Mouse (Mus musculus) cerebellum, postnatal 4 days (tissue): ENCODE data around the gene Wdr5.

Experiments used
- DNase-seq, 2 experiments: peaks; one replicate each; pipeline ENCODE4 v3.0.0; 2022; ENCODE audit warnings: low spot score in 2 of 2, mixed read lengths in 1 of 2

Gene Wdr5

GRCm38 (mm10) chr2:27514639-27515328, at the start of gene Wdr5:
Wdr5 (plus strand) TSS chr2:27515157.
- peak; percentile 98 to 100 for DNase-seq

- no peak for DNase-seq
Measured at GRCm38 (mm10) chr2:27469292-27469990, 45.5 kb upstream of the Wdr5 start.

GRCm38 (mm10) chr2:27469991-27470355, 45.0 kb upstream of the Wdr5 start:
- DNase-seq: no peak

- DNase-seq: no peak
Measured at GRCm38 (mm10) chr2:27470535-27470934, 44.4 kb upstream of the Wdr5 start.

GRCm38 (mm10) chr2:27471170-27471584, 43.8 kb upstream of the Wdr5 start:
- DNase-seq: no peak

GRCm38 (mm10) chr2:27473061-27473765, 41.7 kb upstream of the Wdr5 start:
- DNase-seq: no peak

- no peak for DNase-seq
Measured at GRCm38 (mm10) chr2:27473911-27474310, 41.0 kb upstream of the Wdr5 start.

GRCm38 (mm10) chr2:27474621-27475484, 40.1 kb upstream of the Wdr5 start:
- no peak for DNase-seq

GRCm38 (mm10) chr2:27475495-27476302, 39.3 kb upstream of the Wdr5 start:
- DNase-seq: peak; percentile 81 to 91

- DNase-seq: peak in 1 of 2 experiments; percentile 42
Measured at GRCm38 (mm10) chr2:27476303-27477192, 38.4 kb upstream of the Wdr5 start.

- DNase-seq: no peak
Measured at GRCm38 (mm10) chr2:27479821-27480220, 35.1 kb upstream of the Wdr5 start.

- no peak for DNase-seq
Measured at GRCm38 (mm10) chr2:27480367-27480766, 34.6 kb upstream of the Wdr5 start.

GRCm38 (mm10) chr2:27482265-27482861, 32.6 kb upstream of the Wdr5 start:
- no peak for DNase-seq

GRCm38 (mm10) chr2:27486725-27487124, 28.2 kb upstream of the Wdr5 start:
- DNase-seq: no peak

- DNase-seq: no peak
Measured at GRCm38 (mm10) chr2:27487336-27488049, 27.5 kb upstream of the Wdr5 start.

- no peak for DNase-seq
Measured at GRCm38 (mm10) chr2:27488362-27488761, 26.6 kb upstream of the Wdr5 start.

- no peak for DNase-seq
Measured at GRCm38 (mm10) chr2:27490939-27491338, 24.0 kb upstream of the Wdr5 start.

GRCm38 (mm10) chr2:27493971-27494370, 21.0 kb upstream of the Wdr5 start:
- no peak for DNase-seq
